Mouse (Mus musculus): Measurements from ENCODE around the gene Klhl41. TPM values are rescaled to one million over a fixed set of nuclear protein-coding genes. Genes with fewer than 3 reads are reported as not detected.
"Not testable (repeated sequence)": the region's sequence is repeated elsewhere in the genome, so short reads cannot be mapped to it uniquely, and the experiment has no call there.

The Klhl41 gene
- total and polyA plus RNA-seq, 2 experiments from 2014 or later: 26.5 to 36.9 TPM

DNA sequence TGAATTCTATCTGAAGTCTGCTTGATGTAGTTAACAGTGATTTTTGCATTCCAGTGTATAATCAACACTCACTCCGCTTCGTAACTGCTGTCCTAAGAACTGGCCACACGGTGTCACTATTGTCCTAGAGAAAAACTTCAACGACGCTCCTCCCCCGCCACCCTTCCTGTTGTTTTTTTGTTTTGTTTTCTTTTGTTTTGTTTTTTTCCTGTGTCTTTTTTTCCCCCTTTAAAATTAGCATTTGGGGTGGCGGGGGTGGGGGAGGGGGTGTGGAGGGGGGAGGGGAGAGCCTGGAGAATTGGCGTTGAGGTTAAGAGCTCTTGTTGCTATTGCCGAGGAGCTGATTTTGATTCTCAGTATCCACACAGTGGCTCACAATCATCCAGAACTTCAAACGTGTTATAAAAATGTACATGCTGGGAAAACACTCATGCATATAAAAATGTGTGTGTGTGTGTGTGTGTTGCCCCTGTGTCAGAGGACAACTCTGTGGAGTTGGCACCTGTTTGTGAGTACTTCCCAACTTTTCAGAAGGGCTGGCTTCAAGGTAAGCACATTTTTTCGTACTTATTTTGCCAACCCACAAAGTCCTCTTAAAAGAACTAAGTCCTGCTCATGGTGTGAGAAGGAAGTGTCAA lies 34.7 kb upstream of the Klhl41 start:
- DNase-seq (ENCODE audit: low spot score) (peak; percentile 75), ATAC-seq (ENCODE audit: insufficient read depth, low read depth) (peak; percentile 55; the same call in 1 of the 2 replicates)
- Histone ChIP-seq H3K27me3 (ENCODE audit: control insufficient read depth, insufficient read depth, low read length) (no peaks in the 10 kb centered on the region), H3K4me1 (ENCODE audit: control insufficient read depth, insufficient read depth) (no peaks in the 10 kb centered on the region), H3K27ac (ENCODE audit: low read depth) (no peak overlapping the region), H3K4me2 (ENCODE audit: low read depth, low read length) (peak overlapping the region; percentile 54), H3K4me3 (ENCODE audit: low read depth, low read length) (peak overlapping the region; percentile 50), H3K9ac (replicated peaks; ENCODE audit: low read depth, low read length) (peak overlapping the region; percentile 55; the same call in 1 of the 2 replicates), H3K36me3 (replicated peaks; ENCODE audit: control insufficient read depth, insufficient read depth, low read length) (no peaks in the 10 kb centered on the region), H3K9me3 (replicated peaks; ENCODE audit: control insufficient read depth, low read length) (no peaks in the 10 kb centered on the region)
- TF ChIP-seq CTCF (IDR thresholded peaks at IDR 0.05; ENCODE audit: low read depth): peak; percentile 81
- TF ChIP-seq EP300 (IDR thresholded peaks at IDR 0.05; ENCODE audit: low read depth): no peak
- 7% methylated on average over 11 of the region's 11 CpGs for WGBS

DNA sequence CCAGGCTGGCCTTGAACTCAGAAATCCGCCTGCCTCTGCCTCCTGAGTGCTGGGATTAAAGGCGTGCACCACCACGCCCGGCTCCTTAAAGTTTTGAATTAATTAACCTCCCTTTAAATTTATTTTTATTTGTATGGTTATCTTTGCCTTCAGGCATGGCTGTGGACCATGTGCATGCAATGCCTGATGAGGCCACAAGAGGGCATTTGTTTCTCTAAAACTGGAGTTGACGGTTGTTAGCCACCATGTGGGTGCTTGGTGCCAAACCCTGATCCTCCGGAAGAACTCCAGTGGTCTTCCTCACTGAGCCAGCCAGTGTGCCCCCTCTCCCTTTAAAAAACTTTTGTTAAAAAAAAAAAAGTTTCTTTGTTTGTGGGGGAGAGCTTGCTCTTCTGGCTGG lies 34.1 kb upstream of the Klhl41 start:
- Histone ChIP-seq H3K36me3 (replicated peaks; ENCODE audit: control insufficient read depth, insufficient read depth, low read length) (no peaks in the 10 kb centered on the region), H3K9ac (replicated peaks; ENCODE audit: low read depth, low read length) (no peak overlapping the region), H3K4me2 (ENCODE audit: low read depth, low read length) (no peak overlapping the region), H3K4me1 (ENCODE audit: control insufficient read depth, insufficient read depth) (no peaks in the 10 kb centered on the region), H3K9me3 (replicated peaks; ENCODE audit: control insufficient read depth, low read length) (no peaks in the 10 kb centered on the region), H3K27me3 (ENCODE audit: control insufficient read depth, insufficient read depth, low read length) (no peaks in the 10 kb centered on the region), H3K4me3 (ENCODE audit: low read depth, low read length) (no peak overlapping the region), H3K27ac (ENCODE audit: low read depth) (no peak overlapping the region)
- ATAC-seq (ENCODE audit: insufficient read depth, low read depth) (0 out of 2 replicates have a peak, but pooled peaks have one; percentile 10), DNase-seq (ENCODE audit: low spot score) (no peak)
- WGBS: 60% methylated on average over 6 of the region's 6 CpGs
- TF ChIP-seq EP300 (IDR thresholded peaks at IDR 0.05; ENCODE audit: low read depth): no peak
- TF ChIP-seq CTCF (IDR thresholded peaks at IDR 0.05; ENCODE audit: low read depth): peak; percentile 53

DNA sequence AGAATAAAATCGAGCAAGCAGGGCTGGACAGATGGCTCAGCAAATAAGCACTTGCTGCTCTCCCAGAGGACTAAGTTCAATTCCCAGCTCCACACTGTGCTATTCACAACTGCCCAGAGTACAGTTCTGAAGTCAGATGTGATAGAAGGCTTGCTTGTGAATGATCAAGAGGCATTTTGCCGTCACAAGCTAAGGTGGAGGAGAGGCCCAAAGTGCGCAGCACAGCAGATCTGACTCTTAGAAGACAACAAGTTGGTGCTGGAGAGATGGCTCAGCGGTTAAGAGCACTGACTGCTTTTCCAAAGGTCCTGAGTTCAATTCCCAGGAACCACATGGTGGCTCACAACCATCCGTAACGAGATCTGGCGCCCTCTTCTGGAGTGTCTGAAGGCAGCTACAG lies 31.9 kb upstream of the Klhl41 start:
- ATAC-seq (ENCODE audit: insufficient read depth, low read depth); H3K9me3 ChIP-seq (replicated peaks; ENCODE audit: control insufficient read depth, low read length); H3K4me1 ChIP-seq (ENCODE audit: control insufficient read depth, insufficient read depth); H3K36me3 ChIP-seq (replicated peaks; ENCODE audit: control insufficient read depth, insufficient read depth, low read length); H3K27me3 ChIP-seq (ENCODE audit: control insufficient read depth, insufficient read depth, low read length); H3K27ac ChIP-seq (ENCODE audit: low read depth); H3K9ac ChIP-seq (replicated peaks; ENCODE audit: low read depth, low read length); H3K4me2 ChIP-seq (ENCODE audit: low read depth, low read length); DNase-seq (ENCODE audit: low spot score); H3K4me3 ChIP-seq (ENCODE audit: low read depth, low read length): not testable (repeated sequence)
- 64% methylated on average over 7 of the region's 7 CpGs for WGBS

DNA sequence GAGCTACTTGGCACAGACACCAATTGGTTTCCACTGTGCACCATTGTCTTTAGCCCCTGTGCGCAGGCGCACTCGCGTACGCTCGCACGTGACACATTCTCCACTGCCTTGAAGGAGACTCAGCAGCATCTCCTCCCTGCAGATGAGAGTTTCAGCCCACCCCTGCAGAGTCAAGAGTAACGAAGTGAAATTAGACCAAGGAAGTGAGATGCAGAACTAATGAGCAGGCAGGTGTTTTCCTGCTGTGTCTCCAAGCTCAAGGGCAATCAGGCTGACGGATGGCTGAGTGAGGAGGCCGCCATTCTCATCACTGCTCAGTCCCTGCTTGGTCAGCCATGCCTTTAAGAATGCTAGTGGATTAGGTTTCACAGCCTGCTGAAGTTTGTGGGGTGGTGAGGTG lies 29.8 kb upstream of the Klhl41 start:
- no peak for ATAC-seq (ENCODE audit: insufficient read depth, low read depth)
- no peak overlapping the region for H3K4me2 ChIP-seq (ENCODE audit: low read depth, low read length)
- no peaks in the 10 kb centered on the region for H3K4me1 ChIP-seq (ENCODE audit: control insufficient read depth, insufficient read depth)
- H3K9ac ChIP-seq (replicated peaks; ENCODE audit: low read depth, low read length): no peak overlapping the region
- no peak overlapping the region for H3K4me3 ChIP-seq (ENCODE audit: low read depth, low read length)
- no peak for DNase-seq (ENCODE audit: low spot score)
- 56% methylated on average over 10 of the region's 10 CpGs for WGBS
- no peaks in the 10 kb centered on the region for H3K36me3 ChIP-seq (replicated peaks; ENCODE audit: control insufficient read depth, insufficient read depth, low read length)
- H3K27me3 ChIP-seq (ENCODE audit: control insufficient read depth, insufficient read depth, low read length): no peaks in the 10 kb centered on the region
- H3K27ac ChIP-seq (ENCODE audit: low read depth): no peak overlapping the region
- no peak for TF ChIP-seq CTCF (IDR thresholded peaks at IDR 0.05; ENCODE audit: low read depth)
- no peak for TF ChIP-seq EP300 (IDR thresholded peaks at IDR 0.05; ENCODE audit: low read depth)
- H3K9me3 ChIP-seq (replicated peaks; ENCODE audit: control insufficient read depth, low read length): no peaks in the 10 kb centered on the region

DNA sequence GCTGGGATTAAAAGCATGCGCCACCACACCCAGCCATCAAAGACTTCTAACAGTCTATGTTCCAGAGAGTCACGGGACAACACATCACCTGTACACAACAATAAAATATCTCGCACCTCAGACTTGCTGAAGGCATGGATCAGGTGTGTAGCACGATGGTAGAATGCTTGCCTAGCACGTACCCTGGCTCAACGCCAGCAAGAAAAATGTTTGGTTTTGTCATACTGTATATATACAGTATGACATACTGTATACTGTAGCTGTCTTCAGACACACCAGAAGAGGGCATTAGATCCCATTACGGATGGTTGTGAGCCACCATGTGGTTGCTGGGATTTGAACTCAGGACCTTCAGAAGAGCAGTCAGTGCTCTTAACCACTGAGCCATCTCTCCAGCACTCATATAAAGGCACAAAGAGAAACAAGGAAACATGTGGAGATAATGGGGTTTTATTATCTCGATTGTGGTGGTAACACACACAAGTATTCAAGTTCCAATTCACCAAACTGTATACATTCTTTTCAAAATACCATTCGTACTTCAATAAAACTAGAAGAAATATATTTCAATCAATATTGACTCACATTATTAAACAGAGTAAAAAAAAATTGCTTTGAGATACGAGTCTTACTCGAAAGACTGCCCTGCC lies 24.8 kb upstream of the Klhl41 start:
- WGBS: 87% methylated on average over 11 of the region's 11 CpGs
- no peak overlapping the region for H3K27ac ChIP-seq (ENCODE audit: low read depth)
- DNase-seq (ENCODE audit: low spot score) (no peak), ATAC-seq (ENCODE audit: insufficient read depth, low read depth) (no peak)
- H3K9ac ChIP-seq (replicated peaks; ENCODE audit: low read depth, low read length): no peak overlapping the region
- H3K4me3 ChIP-seq (ENCODE audit: low read depth, low read length): no peak overlapping the region
- H3K9me3 ChIP-seq (replicated peaks; ENCODE audit: control insufficient read depth, low read length): no peaks in the 10 kb centered on the region
- TF ChIP-seq CTCF (IDR thresholded peaks at IDR 0.05; ENCODE audit: low read depth) (no peak), EP300 (IDR thresholded peaks at IDR 0.05; ENCODE audit: low read depth) (no peak)
- H3K36me3 ChIP-seq (replicated peaks; ENCODE audit: control insufficient read depth, insufficient read depth, low read length): no peaks in the 10 kb centered on the region
- peaks cover 10% of the 10 kb centered on the region for H3K4me1 ChIP-seq (ENCODE audit: control insufficient read depth, insufficient read depth)
- H3K4me2 ChIP-seq (ENCODE audit: low read depth, low read length): no peak overlapping the region
- no peaks in the 10 kb centered on the region for H3K27me3 ChIP-seq (ENCODE audit: control insufficient read depth, insufficient read depth, low read length)
